Mouse (Mus musculus) left cerebral cortex, adult 9 months (tissue): Measurements from ENCODE around the gene Mtch2.
"Not testable (repeated sequence)": the region's sequence is repeated elsewhere in the genome, so short reads cannot be mapped to it uniquely, and the experiment has no call there.

ENCODE experiments used
- DNase-seq, 2 experiments: peaks; one replicate each; pipeline ENCODE4 v3.0.0; 2022; ENCODE audit warnings: low spot score in 2 of 2

The Mtch2 gene

GRCm38 (mm10) chr2:90861486-90861885 lies 14.5 kb downstream of the Mtch2 start:
- DNase-seq, result no peak

DNA sequence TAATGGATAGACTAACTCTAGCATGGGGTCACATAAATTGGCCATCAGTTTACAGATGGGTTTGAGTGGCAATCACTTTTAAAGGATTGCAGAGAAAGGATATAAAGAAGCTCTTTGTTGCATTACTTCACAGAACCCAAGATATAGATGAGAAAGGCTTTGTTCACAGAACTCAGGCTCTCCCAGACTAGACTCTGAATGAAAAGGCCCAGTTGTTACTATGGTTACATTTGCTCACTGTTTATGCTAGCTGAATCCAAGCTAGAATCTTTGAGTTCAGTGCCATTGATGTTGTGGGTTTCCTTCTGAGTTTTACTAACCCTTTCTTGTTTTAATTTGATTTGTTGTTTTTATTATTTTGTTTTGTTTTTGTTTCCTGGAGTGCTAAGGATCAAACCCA lies 17.2 kb downstream of the Mtch2 start:
- no peak for DNase-seq

DNA sequence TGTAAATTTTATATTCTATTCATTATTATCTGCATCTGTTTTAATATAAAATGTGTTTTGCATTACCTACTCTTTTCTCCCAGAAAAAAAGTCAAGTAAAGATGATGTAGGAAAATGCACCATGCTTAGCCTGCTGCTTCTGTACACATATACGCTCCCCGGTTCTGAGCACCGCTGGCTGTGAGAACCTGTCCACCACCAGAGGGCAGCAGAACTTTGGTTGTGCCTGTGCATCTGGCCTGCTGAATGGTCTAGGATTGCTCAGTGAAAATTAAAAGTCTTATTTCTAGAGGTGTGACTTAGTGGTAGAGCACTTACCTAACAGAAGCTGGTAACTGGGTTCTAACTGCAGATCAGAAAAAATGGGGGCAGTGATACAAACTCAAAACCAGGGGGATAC lies 19.6 kb downstream of the Mtch2 start:
- peak; percentile 76 to 93 for DNase-seq

- peak; percentile 77 to 82 for DNase-seq
These were observed 23.2 kb downstream of the Mtch2 start for GRCm38 (mm10) chr2:90870136-90870601.

DNA sequence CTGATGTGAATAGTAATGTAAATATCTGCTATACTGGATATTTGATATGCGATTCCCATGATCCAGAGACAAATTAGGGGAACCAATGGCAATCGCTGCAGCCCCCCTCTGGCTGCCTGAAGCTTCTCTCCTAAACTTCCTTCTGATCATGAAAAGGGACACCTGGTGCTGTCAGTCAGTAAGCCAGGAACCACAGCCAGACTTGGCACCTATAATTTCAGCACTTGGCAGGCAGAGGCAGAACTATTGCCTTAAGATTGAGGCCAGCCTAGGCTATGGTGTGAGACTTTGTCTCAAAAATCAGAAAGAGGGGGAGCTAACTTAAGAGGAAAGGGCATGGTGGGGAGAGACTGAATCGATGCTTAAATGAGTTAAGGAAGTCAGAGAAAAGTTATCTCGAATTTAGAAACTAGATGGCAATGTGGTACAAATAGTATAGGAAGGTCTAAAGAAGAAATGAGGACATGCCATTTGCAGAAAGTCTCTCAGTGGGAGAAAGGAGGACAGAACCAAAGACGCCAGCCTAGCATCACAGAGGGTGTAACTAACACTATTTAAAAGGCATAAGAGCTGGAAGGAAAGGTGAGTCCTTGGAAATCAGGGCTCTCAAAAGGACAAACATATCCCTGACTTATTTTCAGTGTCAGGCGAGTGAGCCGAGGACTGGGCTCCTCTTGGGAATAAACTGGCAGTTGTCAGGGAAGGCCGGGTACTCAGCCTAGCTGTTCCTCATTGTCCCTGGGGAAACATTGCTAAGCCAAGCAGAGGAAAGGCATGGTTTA lies 24.4 kb downstream of the Mtch2 start:
- peak in 1 of 2 experiments; percentile 59 for DNase-seq

- no peak for DNase-seq
These were observed 27.1 kb downstream of the Mtch2 start for GRCm38 (mm10) chr2:90874025-90874424.

- DNase-seq, result no peak
These were observed 28.3 kb downstream of the Mtch2 start for GRCm38 (mm10) chr2:90875239-90875638.

GRCm38 (mm10) chr2:90877584-90878259 lies 30.8 kb downstream of the Mtch2 start:
- no peak for DNase-seq

DNA sequence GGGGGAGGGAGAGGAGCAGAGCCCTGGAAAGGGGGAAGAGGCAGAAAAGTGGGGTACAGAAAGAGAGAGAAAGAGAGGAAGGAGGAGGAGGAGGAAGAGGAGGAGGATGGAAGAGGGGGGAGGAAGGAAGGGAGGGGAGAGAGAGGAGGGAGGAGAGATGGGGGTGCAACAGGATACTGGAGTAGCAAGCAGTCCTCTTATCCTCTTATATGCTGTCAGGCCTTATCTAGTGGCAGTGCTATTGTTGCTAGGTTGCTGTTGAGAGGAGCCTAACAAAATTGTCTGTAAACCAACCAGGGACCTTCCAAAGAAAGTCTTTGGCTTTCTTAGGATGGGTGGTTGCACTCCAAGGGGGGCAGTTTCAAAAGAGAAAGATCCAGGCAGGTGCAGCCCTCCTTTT lies 32.5 kb downstream of the Mtch2 start:
- no peak for DNase-seq

GRCm38 (mm10) chr2:90880144-90880785 lies 33.3 kb downstream of the Mtch2 start:
- no peak for DNase-seq

DNA sequence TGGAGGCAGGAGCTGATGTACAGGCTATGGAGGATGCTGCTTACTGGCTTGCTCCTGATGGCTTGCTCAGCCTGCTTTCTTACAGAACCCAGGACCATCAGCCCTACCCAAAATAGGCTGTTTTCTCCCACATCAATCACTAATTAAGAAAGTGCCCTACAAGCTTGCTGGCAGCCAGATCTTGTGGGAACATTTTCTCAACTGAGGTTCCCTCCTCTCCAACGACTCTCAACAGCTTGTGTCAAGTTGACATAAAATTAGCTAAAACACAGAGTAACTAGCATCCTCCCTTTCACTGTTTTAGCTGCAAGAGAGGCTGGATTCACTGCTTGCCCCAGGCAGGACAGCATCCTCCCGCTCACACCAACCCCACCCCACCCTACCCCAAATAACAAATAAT lies 34.9 kb downstream of the Mtch2 start:
- no peak for DNase-seq

- DNase-seq, result peak in 1 of 2 experiments; percentile 47
These were observed 38.5 kb downstream of the Mtch2 start, which contains the start of gene C1qtnf4 for GRCm38 (mm10) chr2:90885218-90886041. C1qtnf4 (plus strand) TSS chr2:90885860.

- no peak for DNase-seq
These were observed 39.5 kb downstream of the Mtch2 start for GRCm38 (mm10) chr2:90886436-90886835.

- no peak for DNase-seq
These were observed 40.7 kb downstream of the Mtch2 start for GRCm38 (mm10) chr2:90887627-90888026.

DNA sequence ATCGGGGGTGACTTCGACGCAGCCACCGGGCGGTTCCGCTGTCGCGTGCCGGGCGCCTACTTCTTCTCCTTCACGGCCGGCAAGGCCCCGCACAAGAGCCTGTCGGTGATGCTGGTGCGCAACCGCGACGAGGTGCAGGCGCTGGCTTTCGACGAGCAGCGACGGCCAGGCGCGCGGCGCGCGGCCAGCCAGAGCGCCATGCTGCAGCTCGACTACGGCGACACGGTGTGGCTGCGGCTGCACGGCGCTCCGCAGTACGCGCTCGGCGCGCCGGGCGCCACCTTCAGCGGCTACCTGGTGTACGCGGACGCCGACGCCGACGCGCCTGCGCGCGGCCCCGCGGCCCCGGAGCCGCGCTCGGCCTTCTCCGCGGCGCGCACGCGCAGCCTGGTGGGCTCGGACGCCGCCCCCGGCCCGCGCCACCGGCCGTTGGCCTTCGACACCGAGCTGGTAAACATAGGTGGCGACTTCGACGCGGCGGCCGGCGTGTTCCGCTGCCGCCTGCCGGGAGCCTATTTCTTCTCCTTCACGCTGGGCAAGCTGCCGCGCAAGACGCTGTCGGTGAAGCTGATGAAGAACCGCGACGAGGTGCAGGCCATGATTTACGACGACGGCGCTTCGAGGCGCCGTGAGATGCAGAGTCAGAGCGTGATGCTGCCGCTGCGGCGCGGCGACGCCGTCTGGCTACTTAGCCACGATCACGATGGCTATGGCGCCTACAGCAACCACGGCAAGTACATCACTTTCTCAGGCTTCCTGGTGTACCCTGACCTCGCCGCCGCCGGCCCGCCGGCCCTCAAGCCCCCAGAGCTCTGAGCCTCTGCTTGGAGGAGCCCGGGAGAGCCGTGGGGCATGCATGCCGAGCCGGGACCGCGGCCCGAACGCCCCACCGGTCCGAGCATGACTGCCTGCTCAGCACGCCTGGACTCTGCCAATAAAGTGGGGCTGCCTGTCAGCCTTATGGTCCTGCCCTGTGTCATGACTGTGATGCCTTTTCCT lies 42.9 kb downstream of the Mtch2 start:
- peak in 1 of 2 experiments; percentile 42 for DNase-seq

DNA sequence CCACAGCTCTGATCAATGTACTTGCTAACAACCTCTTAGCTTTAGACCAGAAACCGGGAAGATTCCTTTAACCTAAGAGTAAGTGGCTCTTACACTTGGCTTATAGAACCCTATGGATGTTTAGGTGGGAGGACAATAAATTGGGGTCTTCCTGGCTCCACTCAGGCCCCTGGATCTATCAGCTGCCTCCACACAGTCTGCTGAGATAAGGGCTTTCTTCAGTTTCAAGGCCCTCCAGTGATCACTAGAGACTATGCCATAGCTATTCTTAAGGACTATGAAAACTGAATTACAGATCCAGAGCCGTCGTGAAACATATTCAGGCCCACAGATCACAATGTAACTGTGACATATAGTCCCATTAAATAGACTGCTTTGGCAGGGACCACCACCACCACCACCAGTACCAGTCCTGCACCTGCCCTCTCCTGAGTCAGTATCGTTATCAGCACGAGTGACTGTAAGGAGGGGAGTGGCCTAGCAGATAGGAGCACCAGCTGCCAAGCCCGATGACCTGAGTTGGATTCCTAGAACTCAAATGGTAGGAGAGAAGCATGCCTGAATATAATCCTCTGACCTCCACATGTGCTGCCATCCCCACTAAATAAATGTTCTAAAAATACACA lies 46.8 kb downstream of the Mtch2 start:
- DNase-seq, result no peak

DNA sequence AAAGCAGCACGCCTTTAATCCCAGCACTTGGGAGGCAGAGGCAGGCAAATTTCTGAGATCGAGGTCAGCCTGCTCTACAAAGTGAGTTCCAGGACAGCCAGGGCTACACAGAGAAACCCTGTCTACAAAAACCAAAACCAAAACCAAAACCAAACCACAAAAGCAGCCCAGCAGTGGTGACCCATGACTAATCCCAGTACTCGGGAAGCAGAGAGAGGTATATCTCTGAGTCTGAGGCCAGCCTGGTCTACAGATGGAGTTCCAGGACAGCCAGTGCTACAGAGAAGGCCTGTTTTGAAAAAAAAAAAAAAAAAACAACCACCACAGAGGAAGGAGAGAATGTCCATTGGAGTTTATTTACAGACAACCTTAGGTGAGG lies 47.3 kb downstream of the Mtch2 start:
- not testable (repeated sequence) for DNase-seq

DNA sequence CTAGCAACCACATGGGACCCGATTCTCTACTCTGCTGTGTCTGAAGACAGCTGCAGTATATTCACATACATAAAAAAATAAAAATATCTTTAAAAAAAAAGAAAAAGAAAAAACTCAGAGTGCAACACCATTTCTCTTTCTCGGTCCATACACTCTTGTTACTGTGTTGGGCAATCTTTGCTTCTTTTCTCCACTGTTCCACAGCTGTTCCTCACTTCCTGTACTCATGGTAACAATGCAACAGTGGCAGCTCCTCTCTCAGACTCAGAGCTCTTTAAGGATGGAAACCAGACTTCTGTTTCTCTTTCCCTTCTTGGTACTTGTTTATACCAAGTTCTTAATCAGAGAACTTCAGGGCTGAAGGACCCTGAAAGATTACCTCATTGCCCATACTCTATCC lies 56.4 kb downstream of the Mtch2 start:
- no peak for DNase-seq

- DNase-seq, result peak in 1 of 2 experiments; percentile 89
These were observed 57.3 kb downstream of the Mtch2 start, which contains the start of the genes Kbtbd4 and Ndufs3 for GRCm38 (mm10) chr2:90904076-90904855. Kbtbd4 (plus strand) TSS chr2:90904740. Ndufs3 (minus strand) TSS chr2:90904827.
